Mouse (Mus musculus) stomach, postnatal 0 days (tissue): ENCODE measurements around the gene Lelp1.

Experiments
- CTCF ChIP-seq: IDR thresholded peaks from 2 replicates; pipeline ENCODE4 v1.5.1; 2016; ENCODE audit warnings: antibody characterized with exemption, low read depth, mild to moderate bottlenecking, moderate library complexity
- EP300 ChIP-seq: optimal IDR thresholded peaks from 2 replicates; pipeline ENCODE3; 2016; ENCODE audit warnings: antibody characterized with exemption

DNA sequence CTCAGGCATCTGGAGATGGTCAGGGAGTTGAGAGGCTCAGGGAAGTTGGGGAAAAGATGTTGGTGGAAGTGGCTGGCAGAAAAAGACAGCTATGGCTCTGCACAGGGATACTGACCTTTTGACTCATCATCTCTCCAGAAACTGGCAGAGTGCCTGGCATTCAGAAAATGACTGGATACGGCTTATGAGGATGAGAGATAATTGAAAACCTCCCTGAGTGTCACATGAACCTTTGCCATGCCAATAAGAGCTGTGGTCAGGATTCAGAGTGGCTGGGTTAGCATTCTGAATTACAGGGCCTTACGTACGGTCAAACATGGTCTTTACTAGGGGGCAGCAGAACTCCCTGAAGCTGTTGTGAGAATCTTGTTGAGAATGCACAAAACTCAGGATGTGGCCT, 21.6 kb downstream of the Lelp1 start:
- TF ChIP-seq CTCF, result no peak
- no peak for TF ChIP-seq EP300
